Mouse (Mus musculus) neutrophil, adult 5-6 weeks (primary cell): Measurements from ENCODE around the gene Fnip1. TPM values are rescaled to one million over a fixed set of nuclear protein-coding genes. Genes with fewer than 3 reads are reported as not detected.

Experiments
- ATAC-seq: fragments of 151-379, 151-347 bp; 2 replicates; pipeline ENCODE4 v1.8.0; 2017; ENCODE audit warnings: mild to moderate bottlenecking, moderate TSS enrichment; ENCODE audit not compliant: insufficient number of reproducible peaks, poor library complexity, low FRiP score, severe bottlenecking; ENCODE audit errors: extremely low read depth
- total RNA-seq: library from RNA; stranded (forward); fragments of 200-1000 nt; gene quantifications from 2 replicates; pipeline ENCODE4 v1.2.3, GENCODE M21; 2017

The Fnip1 gene
- total RNA-seq, 1 experiment from 2014 or later, result 52.3 TPM

GRCm38 (mm10) chr11:54530916-54531315 lies 92.9 kb downstream of the Fnip1 start:
- ATAC-seq, result no peak

GRCm38 (mm10) chr11:54533834-54534233 lies 95.8 kb downstream of the Fnip1 start:
- peak; percentile 77 for ATAC-seq

- peak; percentile 88 for ATAC-seq
Measured at GRCm38 (mm10) chr11:54534871-54535270, 96.9 kb downstream of the Fnip1 start.

GRCm38 (mm10) chr11:54539031-54539430 lies 101.0 kb downstream of the Fnip1 start:
- no peak for ATAC-seq

GRCm38 (mm10) chr11:54539486-54539885 lies 101.5 kb downstream of the Fnip1 start:
- ATAC-seq, result no peak

- ATAC-seq, result no peak
Measured at GRCm38 (mm10) chr11:54540328-54540727, 102.3 kb downstream of the Fnip1 start.

- no peak for ATAC-seq
Measured at GRCm38 (mm10) chr11:54542414-54542813, 104.4 kb downstream of the Fnip1 start.

- no peak for ATAC-seq
Measured at GRCm38 (mm10) chr11:54554970-54555369, 117.0 kb downstream of the Fnip1 start.

- peak; percentile 46; the same call in 1 of the 2 replicates for ATAC-seq
Measured at GRCm38 (mm10) chr11:54562761-54563160, 124.8 kb downstream of the Fnip1 start.

Other genes with a start within 250 kb of the Fnip1 start
- not detected in 2 replicates for gene Csf2, start 188.5 kb upstream of the Fnip1 start, total RNA-seq
- gene Il3, start 170.9 kb upstream of the Fnip1 start, total RNA-seq, result not detected in 2 replicates
- 0.12 TPM in 1 of 2 replicates, not detected in the other for gene Acsl6, start 134.4 kb upstream of the Fnip1 start, total RNA-seq
- not detected in 2 replicates for gene Meikin, start 67.5 kb upstream of the Fnip1 start, total RNA-seq
- gene Rapgef6, start 84.6 kb downstream of the Fnip1 start, total RNA-seq, result 182 and 202 TPM in 2 replicates